Mouse (Mus musculus) fat pad, adult 2 months (tissue): ENCODE measurements around the gene Fam189a1.

Experiments
- DNase-seq: peaks from one replicate; pipeline ENCODE4 v3.0.0-alpha.2; 2011; ENCODE audit warnings: low read depth, low spot score; ENCODE audit errors: extremely low read depth

Fam189a1 gene

GRCm38 (mm10) chr7:65104207-65105096 lies 51.9 kb downstream of the Fam189a1 start:
- no peak for DNase-seq

GRCm38 (mm10) chr7:65101661-65102060 lies 54.7 kb downstream of the Fam189a1 start:
- DNase-seq = no peak

- no peak for DNase-seq
Measured at GRCm38 (mm10) chr7:65097708-65098107, 58.7 kb downstream of the Fam189a1 start.

- DNase-seq = no peak
Measured at GRCm38 (mm10) chr7:65095631-65096107, 60.7 kb downstream of the Fam189a1 start.

GRCm38 (mm10) chr7:65093314-65093713 lies 63.1 kb downstream of the Fam189a1 start:
- DNase-seq = no peak

GRCm38 (mm10) chr7:65091486-65091885 lies 64.9 kb downstream of the Fam189a1 start:
- DNase-seq = no peak

GRCm38 (mm10) chr7:65085972-65086371 lies 70.4 kb downstream of the Fam189a1 start:
- no peak for DNase-seq

- no peak for DNase-seq
Measured at GRCm38 (mm10) chr7:65082778-65083091, 73.6 kb downstream of the Fam189a1 start.

- no peak for DNase-seq
Measured at GRCm38 (mm10) chr7:65081979-65082777, 74.2 kb downstream of the Fam189a1 start.

- no peak for DNase-seq
Measured at GRCm38 (mm10) chr7:65076134-65076533, 80.2 kb downstream of the Fam189a1 start.

GRCm38 (mm10) chr7:65074194-65074593 lies 82.2 kb downstream of the Fam189a1 start:
- no peak for DNase-seq

- DNase-seq = no peak
Measured at GRCm38 (mm10) chr7:65073555-65073954, 82.8 kb downstream of the Fam189a1 start.

- no peak for DNase-seq
Measured at GRCm38 (mm10) chr7:65066211-65066610, 90.2 kb downstream of the Fam189a1 start.

GRCm38 (mm10) chr7:65065457-65065856 lies 90.9 kb downstream of the Fam189a1 start:
- DNase-seq = no peak

GRCm38 (mm10) chr7:65064638-65065037 lies 91.7 kb downstream of the Fam189a1 start:
- DNase-seq = no peak

GRCm38 (mm10) chr7:65064096-65064495 lies 92.3 kb downstream of the Fam189a1 start:
- no peak for DNase-seq

GRCm38 (mm10) chr7:65060163-65060799 lies 96.1 kb downstream of the Fam189a1 start:
- DNase-seq = no peak

- no peak for DNase-seq
Measured at GRCm38 (mm10) chr7:65056864-65057263, 99.5 kb downstream of the Fam189a1 start.

- no peak for DNase-seq
Measured at GRCm38 (mm10) chr7:65051986-65052385, 104.4 kb downstream of the Fam189a1 start.

- no peak for DNase-seq
Measured at GRCm38 (mm10) chr7:65049236-65049954, 107.0 kb downstream of the Fam189a1 start.

GRCm38 (mm10) chr7:65047700-65048099 lies 108.7 kb downstream of the Fam189a1 start:
- DNase-seq = no peak
